Comparison of ENCODE assay signal across 9 mouse cellular contexts in the genomic region with DNA sequence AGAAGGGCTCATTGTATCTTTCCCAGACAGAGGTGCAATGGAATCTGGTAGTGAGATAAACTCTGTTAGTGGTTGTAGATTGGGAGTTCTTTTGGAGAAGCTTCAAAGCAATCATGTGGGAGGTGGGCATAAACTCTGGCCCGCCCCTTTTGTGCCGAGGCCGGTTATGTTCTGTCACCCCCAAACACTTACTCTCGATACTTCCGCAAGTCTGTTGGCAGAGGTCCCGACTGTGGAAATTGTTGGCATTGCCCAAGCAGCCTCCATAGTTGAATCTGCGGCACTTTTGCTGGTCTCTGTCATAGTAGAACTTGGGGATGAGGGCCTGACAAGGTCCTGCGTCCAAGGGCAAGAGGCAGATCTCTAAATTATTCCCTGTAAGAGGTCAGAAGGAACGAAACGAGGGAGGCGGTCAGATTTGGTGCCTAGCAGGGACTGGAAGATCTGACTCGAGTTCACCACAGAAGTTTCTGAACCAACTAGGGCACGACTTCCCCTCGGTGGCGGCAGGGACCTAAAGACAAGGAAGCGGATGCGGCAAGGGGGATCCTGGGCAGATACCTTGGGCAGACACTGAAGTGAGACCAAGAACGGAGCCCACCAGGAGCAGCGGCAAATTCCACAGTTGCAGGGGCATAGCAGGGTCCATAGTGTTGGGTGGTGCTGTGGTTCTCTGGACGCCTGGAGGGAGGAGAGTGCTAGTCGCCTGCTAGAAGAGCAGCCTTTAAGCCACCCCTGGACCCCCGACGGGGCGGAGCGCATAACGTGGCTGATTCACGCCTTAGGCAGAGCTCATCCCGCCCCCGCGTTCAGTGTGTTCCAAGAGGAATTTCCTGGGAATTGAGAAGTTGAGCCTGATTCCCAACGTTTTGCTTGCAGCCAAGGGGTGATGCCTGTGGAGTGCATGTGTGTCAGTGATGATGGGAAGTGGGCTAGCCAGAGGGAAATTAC. TPM values are rescaled to one million over a fixed set of nuclear protein-coding genes. Genes with fewer than 3 reads are reported as not detected.
DNase-seq lines count a peak whose midpoint lies in the region; ATAC-seq and TF ChIP-seq lines count a peak whose summit lies in the region.
"Had no signal": no experiment of that assay in that cellular context is flagged by ENCODE, and none has a peak within 500 bp of the region (broad histone marks: within the 10 kb centered on the region; RNA-seq: fewer than 3 reads in every experiment).

No protein-coding gene starts in this region.

- WGBS in forebrain, embryonic 16.5 days: 30% methylated on average over 31 of the region's 31 CpGs
- 21% methylated on average over 31 of the region's 31 CpGs for WGBS in limb, embryonic 10.5 days

- in situ Hi-C loops in CH12.LX (cut with MboI; ENCODE audit: low pct_ligation_motif_present, low pct_unique_long_range_greater_than_20kb, low sequenced_read_pairs): no loop called here

- H3K4me3 ChIP-seq in CH12.LX (replicated peaks in 1 of 3; ENCODE audit: low read depth in 2 of 3, low read length in 2 of 3, poor library complexity in 1 of 3): no peak overlapping the region
- no peak overlapping the region for H3K4me3 ChIP-seq in forebrain, embryonic 16.5 days (replicated peaks; ENCODE audit: low read length)
- peak overlapping the region; percentile 34 for H3K4me3 ChIP-seq in limb, embryonic 10.5 days
- peak overlapping the region; percentile 84 for H3K4me3 ChIP-seq in megakaryocyte, embryonic 14.5 days (replicated peaks)

- dilution Hi-C loops in CH12.LX (cut with MboI; ENCODE audit: extremely low pct_ligation_motif_present, extremely low pct_unique_long_range_greater_than_20kb, low sequenced_read_pairs): no loop called here

- TF ChIP-seq POLR2A in CH12.LX (IDR thresholded peaks at IDR 0.05; ENCODE audit: low read depth, low read length): no peak

- H3K4me1 ChIP-seq in CH12.LX (ENCODE audit: control insufficient read depth in 1 of 2, insufficient read depth in 2 of 2): no peaks in the 10 kb centered on the region; a peak in 1 of 4 replicates
- no peaks in the 10 kb centered on the region for H3K4me1 ChIP-seq in forebrain, embryonic 16.5 days (replicated peaks; ENCODE audit: control insufficient read depth, insufficient read depth, low read length)
- H3K4me1 ChIP-seq in limb, embryonic 10.5 days: peaks cover 7% of the 10 kb centered on the region
- peaks cover 8% of the 10 kb centered on the region; the same call in 1 of the 2 replicates for H3K4me1 ChIP-seq in megakaryocyte, embryonic 14.5 days

- TF ChIP-seq EP300 in CH12.LX (IDR thresholded peaks at IDR 0.05; ENCODE audit: low read length): no peak

- no peak for TF ChIP-seq CTCF in CH12.LX (conservative IDR thresholded peaks at IDR 0.05 in 1 of 2, IDR thresholded peaks at IDR 0.05 in 1 of 2; ENCODE audit: low read depth in 2 of 2, low read length in 2 of 2)

- no peak for ATAC-seq in forebrain, embryonic 16.5 days

- no peak overlapping the region for H3K27ac ChIP-seq in CH12.LX (ENCODE audit: insufficient read depth, low read depth)
- H3K27ac ChIP-seq in forebrain, embryonic 16.5 days (ENCODE audit: low read length): no peak overlapping the region
- 0 out of 2 replicates have a peak overlapping the region, but pooled peaks have one; percentile 25 for H3K27ac ChIP-seq in limb, embryonic 10.5 days

- H3K27me3 ChIP-seq in CH12.LX (replicated peaks): no peaks in the 10 kb centered on the region
- no peaks in the 10 kb centered on the region; the same call in 1 of the 2 replicates for H3K27me3 ChIP-seq in forebrain, embryonic 16.5 days (replicated peaks; ENCODE audit: control insufficient read depth, insufficient read depth, low read length)
- peaks cover 24% of the 10 kb centered on the region for H3K27me3 ChIP-seq in limb, embryonic 10.5 days (ENCODE audit: low read depth, poor library complexity, severe bottlenecking)
- H3K27me3 ChIP-seq in megakaryocyte, embryonic 14.5 days (replicated peaks): peaks cover 9% of the 10 kb centered on the region

- H3K9me3 ChIP-seq in CH12.LX (replicated peaks; ENCODE audit: low read length): no peaks in the 10 kb centered on the region
- no peaks in the 10 kb centered on the region for H3K9me3 ChIP-seq in forebrain, embryonic 16.5 days (ENCODE audit: control insufficient read depth, low read length)
- H3K9me3 ChIP-seq in limb, embryonic 10.5 days (replicated peaks): no peaks in the 10 kb centered on the region
- peaks cover 6% of the 10 kb centered on the region; the same call in 1 of the 2 replicates for H3K9me3 ChIP-seq in megakaryocyte, embryonic 14.5 days

- no peak overlapping the region for H3K9ac ChIP-seq in CH12.LX (ENCODE audit: insufficient read depth, low read depth)
- H3K9ac ChIP-seq in forebrain, embryonic 16.5 days (replicated peaks; ENCODE audit: low read depth, low read length): no peak overlapping the region

- no peaks in the 10 kb centered on the region for H3K36me3 ChIP-seq in CH12.LX (replicated peaks in 1 of 2; ENCODE audit: control insufficient read depth in 1 of 2, insufficient read depth in 1 of 2, low read length in 1 of 2)
- no peaks in the 10 kb centered on the region for H3K36me3 ChIP-seq in forebrain, embryonic 16.5 days (ENCODE audit: control insufficient read depth, insufficient read depth)
- no peaks in the 10 kb centered on the region for H3K36me3 ChIP-seq in limb, embryonic 10.5 days
- H3K36me3 ChIP-seq in megakaryocyte, embryonic 14.5 days (replicated peaks; ENCODE audit: low read length): no peaks in the 10 kb centered on the region

- TF ChIP-seq RAD21 in CH12.LX (IDR thresholded peaks at IDR 0.05; ENCODE audit: low read depth, low read length): no peak

- no peaks in the 10 kb centered on the region for H3K79me2 ChIP-seq in CH12.LX (replicated peaks; ENCODE audit: control insufficient read depth, extremely low read depth, insufficient read depth, poor library complexity, severe bottlenecking)

- H3K4me2 ChIP-seq in CH12.LX (ENCODE audit: insufficient read depth, low read depth, poor library complexity, severe bottlenecking): peak overlapping the region; percentile 54
- H3K4me2 ChIP-seq in forebrain, embryonic 16.5 days (ENCODE audit: low read length): peak overlapping the region; percentile 32

- no peak for DNase-seq in CH12.LX (ENCODE audit: extremely low read depth)
- peak; percentile 22 for DNase-seq in adrenal gland, adult 2 months
- peak; percentile 60 for DNase-seq in heart, postnatal 4 days
- peak; percentile 35 for DNase-seq in limb, embryonic 10.5 days (ENCODE audit: low spot score)
- peak; percentile 14 to 58 for DNase-seq in spleen, postnatal 4 days (ENCODE audit: low spot score in 2 of 2)
- DNase-seq in MN1 (ENCODE audit: low spot score): no peak

TF ChIP-seq in CH12.LX, 34 proteins besides CTCF, POLR2A, EP300 and RAD21 (continues in another document):
- TF ChIP-seq CHD2 (IDR thresholded peaks at IDR 0.05; ENCODE audit: low read length) (no peak), ZC3H11A (IDR thresholded peaks at IDR 0.05; ENCODE audit: low read depth, low read length) (no peak), MEF2A (IDR thresholded peaks at IDR 0.05; ENCODE audit: borderline replicate concordance, low read depth, low read length) (no peak), E2F4 (IDR thresholded peaks at IDR 0.05; ENCODE audit: insufficient replicate concordance, low read depth, low read length) (no peak), CHD1 (IDR thresholded peaks at IDR 0.05; ENCODE audit: low read depth, low read length) (no peak), IRF4 (IDR thresholded peaks at IDR 0.05; ENCODE audit: low read depth, low read length) (no peak), ETS1 (conservative IDR thresholded peaks at IDR 0.05; ENCODE audit: low read depth, low read length) (no peak), SIN3A (IDR thresholded peaks at IDR 0.05; ENCODE audit: low read length) (no peak), JUND (conservative IDR thresholded peaks at IDR 0.05; ENCODE audit: low read depth, low read length) (no peak), NELFE (IDR thresholded peaks at IDR 0.05; ENCODE audit: low read depth, low read length) (no peak), MAX (IDR thresholded peaks at IDR 0.05; ENCODE audit: low read length) (no peak), MAZ (IDR thresholded peaks at IDR 0.05; ENCODE audit: low read depth, low read length) (no peak), GABPA (IDR thresholded peaks at IDR 0.05; ENCODE audit: insufficient replicate concordance, low read depth, low read length) (no peak), MYC (IDR thresholded peaks at IDR 0.05; ENCODE audit: low read depth, low read length) (no peak), USF1 (IDR thresholded peaks at IDR 0.05; ENCODE audit: low read depth, low read length) (no peak), ZMIZ1 (IDR thresholded peaks at IDR 0.05; ENCODE audit: low read depth, low read length) (no peak)

RNA-seq across cellular contexts. Expression of gene Tfpi2, which starts 20.8 kb away (rescaled TPM):
- total RNA-seq in CH12.LX (2012; rRNA removed) (not detected in 2 replicates), CH12.LX (2014; rRNA removed) (not detected in 2 replicates)
- not detected in 2 replicates for polyA plus RNA-seq in CH12.LX (2012; ENCODE audit: insufficient read length, low read depth)
- total RNA-seq in adrenal gland, adult 2 months (2021): 1 to 10 TPM; 2.2 to 3.1 TPM
- polyA plus RNA-seq in adrenal gland, adult 2 months (2012; rRNA removed): 1.1 and 1.4 TPM in 2 replicates
- polyA plus RNA-seq in forebrain, embryonic 16.5 days (2015; fragmentation: Nextera tagmentation; extraction: Ambion mirVana): 0.41 and 0.46 TPM in 2 replicates
- total RNA-seq in heart, postnatal 4 days (2021): 1 to 10 TPM; 2.1 to 2.5 TPM
- polyA plus RNA-seq in limb, embryonic 10.5 days (2016; fragmentation: Nextera tagmentation; extraction: Ambion mirVana): 0.41 and 0.90 TPM in 2 replicates
- polyA plus RNA-seq in megakaryocyte, embryonic 14.5 days (2012; ENCODE audit: insufficient read depth, low replicate concordance): not detected in 2 replicates
- total RNA-seq: left cerebral cortex, adult 18-20 months had no signal

RNA-seq across cellular contexts. Expression of gene Gngt1, which starts 25.6 kb away (rescaled TPM):
- total RNA-seq in CH12.LX (2012; rRNA removed): not detected in 2 replicates
- not detected in 2 replicates for total RNA-seq in CH12.LX (2014; rRNA removed)
- not detected in 2 replicates for polyA plus RNA-seq in CH12.LX (2012; ENCODE audit: insufficient read length, low read depth)
- not detected for total RNA-seq in adrenal gland, adult 2 months (2021)
- not detected in 2 replicates for polyA plus RNA-seq in adrenal gland, adult 2 months (2012; rRNA removed)
- not detected in 2 replicates for polyA plus RNA-seq in forebrain, embryonic 16.5 days (2015; fragmentation: Nextera tagmentation; extraction: Ambion mirVana)
- total RNA-seq in heart, postnatal 4 days (2021): not detected
- polyA plus RNA-seq in limb, embryonic 10.5 days (2016; fragmentation: Nextera tagmentation; extraction: Ambion mirVana): not detected in 2 replicates
- polyA plus RNA-seq in megakaryocyte, embryonic 14.5 days (2012; ENCODE audit: insufficient read depth, low replicate concordance): 0.06 TPM in 1 of 2 replicates, not detected in the other
- total RNA-seq: left cerebral cortex, adult 18-20 months had no signal

RNA-seq across cellular contexts. Expression of gene Gng11, which starts 35.8 kb away (rescaled TPM):
- total RNA-seq in CH12.LX (2012; rRNA removed) (not detected in 2 replicates), CH12.LX (2014; rRNA removed) (not detected in 2 replicates)
- polyA plus RNA-seq in CH12.LX (2012; ENCODE audit: insufficient read length, low read depth): not detected in 2 replicates
- total RNA-seq in adrenal gland, adult 2 months (2021): 10 to 100 TPM; 20.4 to 37.6 TPM
- polyA plus RNA-seq in adrenal gland, adult 2 months (2012; rRNA removed): 8.8 and 11.8 TPM in 2 replicates
- 18.4 and 23.7 TPM in 2 replicates for polyA plus RNA-seq in forebrain, embryonic 16.5 days (2015; fragmentation: Nextera tagmentation; extraction: Ambion mirVana)
- 100 to 1,000 TPM; 115 to 118 TPM for total RNA-seq in heart, postnatal 4 days (2021)
- polyA plus RNA-seq in limb, embryonic 10.5 days (2016; fragmentation: Nextera tagmentation; extraction: Ambion mirVana): 31.5 and 35.1 TPM in 2 replicates
- 70.9 and 78.6 TPM in 2 replicates for polyA plus RNA-seq in megakaryocyte, embryonic 14.5 days (2012; ENCODE audit: insufficient read depth, low replicate concordance)

Comparison
In these comparisons a context has a peak if more than half of its experiments do, and no peak if none do; other contexts are left out.
1. DNase-seq: peak in adrenal gland, adult 2 months (single experiment), heart, postnatal 4 days (single experiment), limb, embryonic 10.5 days (single experiment) and spleen, postnatal 4 days (2 of 2); none in CH12.LX (single experiment) and MN1 (single experiment).
2. H3K4me3 ChIP-seq: peak in limb, embryonic 10.5 days (single experiment) and megakaryocyte, embryonic 14.5 days (single experiment); none in CH12.LX (0 of 3) and forebrain, embryonic 16.5 days (single experiment).